Mouse (Mus musculus): ENCODE results near the gene Por. TPM values are rescaled to one million over a fixed set of nuclear protein-coding genes. Genes with fewer than 3 reads are reported as not detected.

Gene Por
- polyA plus RNA-seq, 1 experiment: 86.2 TPM

GRCm38 (mm10) chr5:135646038-135646437 is 23.8 kb upstream of the Por start:
- WGBS: 83% methylated on average over 6 of the region's 6 CpGs
- no peak for TF ChIP-seq CTCF (IDR thresholded peaks at IDR 0.05; ENCODE audit: borderline replicate concordance, insufficient read depth, low read depth, low read length)
- no peak for TF ChIP-seq POLR2A (IDR thresholded peaks at IDR 0.05; ENCODE audit: borderline replicate concordance, insufficient read depth, low read length)

GRCm38 (mm10) chr5:135648461-135649308 is 21.1 kb upstream of the Por start:
- no peaks in the 10 kb centered on the region for H3K27me3 ChIP-seq (ENCODE audit: control insufficient read depth, insufficient read depth, low read length)
- no peak for DNase-seq
- no peak overlapping the region for H3K4me3 ChIP-seq (replicated peaks; ENCODE audit: insufficient read depth, low read depth, low read length)
- no peak overlapping the region for H3K27ac ChIP-seq (ENCODE audit: insufficient read depth, low read length)
- no peaks in the 10 kb centered on the region for H3K4me1 ChIP-seq (ENCODE audit: control insufficient read depth, insufficient read depth, low read length)
- TF ChIP-seq CTCF (IDR thresholded peaks at IDR 0.05; ENCODE audit: borderline replicate concordance, insufficient read depth, low read depth, low read length) (no peak), POLR2A (IDR thresholded peaks at IDR 0.05; ENCODE audit: borderline replicate concordance, insufficient read depth, low read length) (no peak)
- WGBS: 78% methylated on average over 9 of the region's 9 CpGs

More at GRCm38 (mm10) chr5:135646038-135646437, 23.8 kb upstream of the Por start:
- H3K4me3 ChIP-seq (replicated peaks; ENCODE audit: insufficient read depth, low read depth, low read length): no peak overlapping the region
- peaks cover 6% of the 10 kb centered on the region for H3K4me1 ChIP-seq (ENCODE audit: control insufficient read depth, insufficient read depth, low read length)
- no peak for DNase-seq
- H3K27me3 ChIP-seq (ENCODE audit: control insufficient read depth, insufficient read depth, low read length): no peaks in the 10 kb centered on the region
- H3K27ac ChIP-seq (ENCODE audit: insufficient read depth, low read length): no peak overlapping the region

GRCm38 (mm10) chr5:135649309-135649633 is 20.6 kb upstream of the Por start:
- Histone ChIP-seq H3K4me1 (ENCODE audit: control insufficient read depth, insufficient read depth, low read length) (no peaks in the 10 kb centered on the region), H3K27ac (ENCODE audit: insufficient read depth, low read length) (no peak overlapping the region), H3K4me3 (replicated peaks; ENCODE audit: insufficient read depth, low read depth, low read length) (no peak overlapping the region), H3K27me3 (ENCODE audit: control insufficient read depth, insufficient read depth, low read length) (no peaks in the 10 kb centered on the region)
- TF ChIP-seq CTCF (IDR thresholded peaks at IDR 0.05; ENCODE audit: borderline replicate concordance, insufficient read depth, low read depth, low read length) (no peak), POLR2A (IDR thresholded peaks at IDR 0.05; ENCODE audit: borderline replicate concordance, insufficient read depth, low read length) (no peak)
- DNase-seq: no peak
- 92% methylated on average over 1 of the region's 1 CpGs for WGBS

- no peak for DNase-seq
- H3K4me1 ChIP-seq (ENCODE audit: control insufficient read depth, insufficient read depth, low read length): no peaks in the 10 kb centered on the region
- H3K4me3 ChIP-seq (replicated peaks; ENCODE audit: insufficient read depth, low read depth, low read length): no peak overlapping the region
- no peaks in the 10 kb centered on the region for H3K27me3 ChIP-seq (ENCODE audit: control insufficient read depth, insufficient read depth, low read length)
- H3K27ac ChIP-seq (ENCODE audit: insufficient read depth, low read length): no peak overlapping the region
- TF ChIP-seq POLR2A (IDR thresholded peaks at IDR 0.05; ENCODE audit: borderline replicate concordance, insufficient read depth, low read length) (no peak), CTCF (IDR thresholded peaks at IDR 0.05; ENCODE audit: borderline replicate concordance, insufficient read depth, low read depth, low read length) (no peak)
- WGBS: 76% methylated on average over 3 of the region's 3 CpGs
Measured at GRCm38 (mm10) chr5:135651536-135651935, 18.3 kb upstream of the Por start.

GRCm38 (mm10) chr5:135653209-135653608 is 16.6 kb upstream of the Por start:
- H3K4me3 ChIP-seq (replicated peaks; ENCODE audit: insufficient read depth, low read depth, low read length): no peak overlapping the region
- no peak for TF ChIP-seq CTCF (IDR thresholded peaks at IDR 0.05; ENCODE audit: borderline replicate concordance, insufficient read depth, low read depth, low read length)
- no peak for TF ChIP-seq POLR2A (IDR thresholded peaks at IDR 0.05; ENCODE audit: borderline replicate concordance, insufficient read depth, low read length)
- 68% methylated on average over 2 of the region's 2 CpGs for WGBS
- no peaks in the 10 kb centered on the region for H3K27me3 ChIP-seq (ENCODE audit: control insufficient read depth, insufficient read depth, low read length)
- no peak overlapping the region for H3K27ac ChIP-seq (ENCODE audit: insufficient read depth, low read length)
- no peaks in the 10 kb centered on the region for H3K4me1 ChIP-seq (ENCODE audit: control insufficient read depth, insufficient read depth, low read length)
- DNase-seq: no peak

GRCm38 (mm10) chr5:135656046-135656445 is 13.8 kb upstream of the Por start:
- Histone ChIP-seq H3K4me3 (replicated peaks; ENCODE audit: insufficient read depth, low read depth, low read length) (no peak overlapping the region), H3K4me1 (ENCODE audit: control insufficient read depth, insufficient read depth, low read length) (no peaks in the 10 kb centered on the region), H3K27ac (ENCODE audit: insufficient read depth, low read length) (no peak overlapping the region), H3K27me3 (ENCODE audit: control insufficient read depth, insufficient read depth, low read length) (no peaks in the 10 kb centered on the region)
- DNase-seq: no peak
- no peak for TF ChIP-seq CTCF (IDR thresholded peaks at IDR 0.05; ENCODE audit: borderline replicate concordance, insufficient read depth, low read depth, low read length)
- TF ChIP-seq POLR2A (IDR thresholded peaks at IDR 0.05; ENCODE audit: borderline replicate concordance, insufficient read depth, low read length): no peak
- WGBS: 57% methylated on average over 5 of the region's 5 CpGs

- DNase-seq: no peak
- Histone ChIP-seq H3K4me1 (ENCODE audit: control insufficient read depth, insufficient read depth, low read length) (no peaks in the 10 kb centered on the region), H3K4me3 (replicated peaks; ENCODE audit: insufficient read depth, low read depth, low read length) (no peak overlapping the region), H3K27ac (ENCODE audit: insufficient read depth, low read length) (no peak overlapping the region), H3K27me3 (ENCODE audit: control insufficient read depth, insufficient read depth, low read length) (no peaks in the 10 kb centered on the region)
- WGBS: 92% methylated on average over 5 of the region's 5 CpGs
- no peak for TF ChIP-seq CTCF (IDR thresholded peaks at IDR 0.05; ENCODE audit: borderline replicate concordance, insufficient read depth, low read depth, low read length)
Measured at GRCm38 (mm10) chr5:135657128-135657527, 12.7 kb upstream of the Por start.

GRCm38 (mm10) chr5:135657703-135658373 is 12.0 kb upstream of the Por start:
- DNase-seq: no peak
- Histone ChIP-seq H3K4me1 (ENCODE audit: control insufficient read depth, insufficient read depth, low read length) (no peaks in the 10 kb centered on the region), H3K4me3 (replicated peaks; ENCODE audit: insufficient read depth, low read depth, low read length) (no peak overlapping the region), H3K27ac (ENCODE audit: insufficient read depth, low read length) (no peak overlapping the region), H3K27me3 (ENCODE audit: control insufficient read depth, insufficient read depth, low read length) (no peaks in the 10 kb centered on the region)
- TF ChIP-seq POLR2A (IDR thresholded peaks at IDR 0.05; ENCODE audit: borderline replicate concordance, insufficient read depth, low read length): no peak
- TF ChIP-seq CTCF (IDR thresholded peaks at IDR 0.05; ENCODE audit: borderline replicate concordance, insufficient read depth, low read depth, low read length): no peak
- WGBS: 34% methylated on average over 17 of the region's 17 CpGs

Data from cerebellum, adult 2 months (tissue).